Mouse (Mus musculus) midbrain, postnatal 0 days (tissue): ENCODE measurements at regions not wholly inside any gene's neighbourhood (a gene's known extent, or its start where the extent isn't known, plus 50 kb on each side); places are given as distances from the start of the nearest gene placed in this dataset.
A peak's percentile ranks its signal among the peaks of the same experiment; 100 is the strongest.

Experiments
- ATAC-seq: fragments of 200-750 bp; cut with Nextera tagmentation; 2 replicates; pipeline ENCODE4 v1.8.0; 2017; ENCODE audit warnings: moderate number of reproducible peaks, mild to moderate bottlenecking, moderate TSS enrichment, moderate library complexity; ENCODE audit not compliant: low FRiP score
- DNase-seq: peaks from one replicate; pipeline ENCODE4 v3.0.0-alpha.2; 2015; ENCODE audit warnings: low spot score
- H3K27ac ChIP-seq: fragments of 300-500 bp; sonication (generic); 2 replicates; pipeline ENCODE4 v1.5.1; 2014; ENCODE audit warnings: low read depth, mild to moderate bottlenecking, low read length, mixed read lengths
- H3K27me3 ChIP-seq: fragments of 300-500 bp; sonication (generic); 2 replicates; pipeline ENCODE4 v1.6.1; 2014; ENCODE audit warnings: low read length, control low read depth, mixed read lengths; ENCODE audit not compliant: insufficient read depth
- H3K36me3 ChIP-seq: fragments of 300-500 bp; sonication (generic); 2 replicates; pipeline ENCODE4 v1.6.1; 2014; ENCODE audit warnings: low read length, control low read depth, mixed read lengths; ENCODE audit not compliant: insufficient read depth
- H3K4me1 ChIP-seq: fragments of 300-500 bp; sonication (generic); 2 replicates; pipeline ENCODE4 v1.6.1; 2014; ENCODE audit warnings: mild to moderate bottlenecking, control low read depth, antibody characterized with exemption, low read length, mixed read lengths; ENCODE audit not compliant: insufficient read depth
- H3K4me2 ChIP-seq: fragments of 300-500 bp; sonication (generic); 2 replicates; pipeline ENCODE4 v1.6.1; 2014; ENCODE audit warnings: low read depth, mild to moderate bottlenecking, low read length, mixed read lengths; ENCODE audit not compliant: poor library complexity, severe bottlenecking
- H3K4me3 ChIP-seq: fragments of 300-500 bp; sonication (generic); 2 replicates; pipeline ENCODE4 v1.5.1; 2014; ENCODE audit warnings: low read depth, mild to moderate bottlenecking, low read length, moderate library complexity
- H3K9ac ChIP-seq: fragments of 300-500 bp; sonication (generic); replicated peaks from 2 replicates; pipeline ENCODE4 v1.6.1; 2014; ENCODE audit warnings: mild to moderate bottlenecking, low read length, moderate library complexity, mixed read lengths; ENCODE audit not compliant: poor library complexity, severe bottlenecking
- H3K9me3 ChIP-seq: fragments of 300-500 bp; sonication (generic); 2 replicates; pipeline ENCODE4 v1.6.1; 2016; ENCODE audit warnings: low read length, control low read depth
- CTCF ChIP-seq: IDR thresholded peaks from 2 replicates; pipeline ENCODE4 v1.5.1; 2016; ENCODE audit warnings: antibody characterized with exemption, mild to moderate bottlenecking
- WGBS: fragments of 180-500 bp; shearing (Covaris S2); extraction: QIAGEN DNeasy Blood & Tissue Kit; methylation state at CpG from one replicate; pipeline ENCODE4 v1.1.7; 2014; 5-methylcytosine and 5-hydroxymethylcytosine counted together

DNA sequence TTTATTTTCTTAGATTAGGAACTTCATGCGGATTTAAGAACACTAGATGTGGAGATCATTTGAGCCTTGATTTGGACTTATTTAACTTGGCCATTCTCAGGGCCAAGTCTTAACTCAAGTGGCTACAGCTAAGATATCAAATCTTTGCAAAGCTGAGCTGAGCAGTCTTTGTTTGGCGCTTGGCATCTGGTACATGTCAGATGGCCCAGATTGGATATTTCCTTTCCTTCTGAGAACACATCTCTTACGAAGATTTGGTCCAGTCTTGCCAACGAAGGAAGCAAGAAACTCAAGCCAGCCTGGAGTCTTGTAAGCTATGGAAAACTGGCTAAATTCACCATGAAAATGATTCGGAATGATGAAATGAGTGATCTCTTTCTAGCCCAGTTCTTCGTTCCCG lies 59.1 kb upstream of the Cdc42ep3 start:
- no peak overlapping the region for H3K4me2 ChIP-seq
- no peak overlapping the region for H3K9ac ChIP-seq
- 94% methylated on average over 7 of the region's 7 CpGs for WGBS
- H3K27me3 ChIP-seq, result no peaks in the 10 kb centered on the region
- H3K4me3 ChIP-seq, result no peak overlapping the region
- H3K9me3 ChIP-seq, result no peaks in the 10 kb centered on the region
- no peak overlapping the region for H3K27ac ChIP-seq
- H3K36me3 ChIP-seq, result no peaks in the 10 kb centered on the region
- H3K4me1 ChIP-seq, result no peaks in the 10 kb centered on the region
- DNase-seq (no peak), ATAC-seq (no peak)
- TF ChIP-seq CTCF, result no peak

GRCm38 (mm10) chr17:79417953-79418352 lies 63.1 kb upstream of the Cdc42ep3 start:
- TF ChIP-seq CTCF, result no peak

GRCm38 (mm10) chr17:79421618-79422017 lies 66.7 kb upstream of the Cdc42ep3 start:
- no peak for TF ChIP-seq CTCF
- no peak for DNase-seq
- no peak for ATAC-seq
- Histone ChIP-seq H3K27ac (no peak overlapping the region), H3K9me3 (no peaks in the 10 kb centered on the region), H3K36me3 (no peaks in the 10 kb centered on the region), H3K4me3 (no peak overlapping the region), H3K4me2 (no peak overlapping the region), H3K9ac (no peak overlapping the region), H3K27me3 (no peaks in the 10 kb centered on the region), H3K4me1 (no peaks in the 10 kb centered on the region)
- 76% methylated on average over 7 of the region's 7 CpGs for WGBS

More at GRCm38 (mm10) chr17:79417953-79418352, 63.1 kb upstream of the Cdc42ep3 start:
- no peaks in the 10 kb centered on the region for H3K36me3 ChIP-seq
- ATAC-seq (no peak), DNase-seq (peak; percentile 1)
- WGBS, result 96% methylated on average over 1 of the region's 1 CpGs
- H3K4me2 ChIP-seq, result no peak overlapping the region
- no peaks in the 10 kb centered on the region for H3K9me3 ChIP-seq
- H3K4me3 ChIP-seq, result no peak overlapping the region
- H3K4me1 ChIP-seq, result no peaks in the 10 kb centered on the region
- H3K27me3 ChIP-seq, result no peaks in the 10 kb centered on the region
- no peak overlapping the region for H3K27ac ChIP-seq
- H3K9ac ChIP-seq, result no peak overlapping the region

GRCm38 (mm10) chr17:79439182-79439581 lies 84.3 kb upstream of the Cdc42ep3 start:
- no peak for DNase-seq
- Histone ChIP-seq H3K9ac (no peak overlapping the region), H3K27ac (no peak overlapping the region), H3K36me3 (no peaks in the 10 kb centered on the region), H3K4me1 (no peaks in the 10 kb centered on the region), H3K27me3 (no peaks in the 10 kb centered on the region), H3K4me2 (no peak overlapping the region), H3K4me3 (no peak overlapping the region), H3K9me3 (no peaks in the 10 kb centered on the region)
- no peak for ATAC-seq
- no peak for TF ChIP-seq CTCF

DNA sequence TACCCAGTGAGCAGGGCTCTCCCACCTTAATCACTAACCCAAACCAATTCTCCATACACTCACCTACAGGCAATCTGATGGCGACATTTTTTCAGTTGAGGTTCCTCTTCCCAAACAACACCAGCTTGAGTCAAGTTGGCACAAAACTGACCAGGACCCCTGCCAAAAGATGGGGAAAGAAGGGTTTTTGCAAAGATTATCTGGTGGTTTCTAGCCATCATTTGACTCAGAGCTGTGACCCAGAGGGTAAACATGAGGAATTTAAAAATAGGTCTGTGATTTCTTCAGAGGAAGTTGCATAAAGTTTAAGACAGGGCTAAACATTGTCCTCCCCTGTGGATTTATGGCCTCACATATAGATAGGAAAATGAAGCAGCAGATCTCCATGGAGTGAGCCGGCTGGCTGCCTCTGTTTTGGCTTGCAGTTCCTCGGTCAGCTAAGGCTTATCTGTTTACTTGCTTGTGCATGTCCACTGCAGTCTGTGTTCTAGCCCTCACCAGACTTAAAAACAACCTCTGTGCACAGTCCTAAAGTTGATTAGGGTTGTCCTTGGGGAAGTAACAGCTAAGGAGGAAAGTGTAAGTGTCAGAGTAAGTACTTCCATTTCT lies 87.7 kb upstream of the Cdc42ep3 start:
- Histone ChIP-seq H3K4me3 (no peak overlapping the region), H3K27me3 (no peaks in the 10 kb centered on the region), H3K4me2 (no peak overlapping the region), H3K27ac (no peak overlapping the region), H3K36me3 (no peaks in the 10 kb centered on the region), H3K9me3 (no peaks in the 10 kb centered on the region), H3K4me1 (no peaks in the 10 kb centered on the region), H3K9ac (no peak overlapping the region)
- DNase-seq, result no peak
- TF ChIP-seq CTCF, result no peak
- ATAC-seq, result no peak
- WGBS, result 87% methylated on average over 3 of the region's 3 CpGs

GRCm38 (mm10) chr17:79447170-79447569 lies 92.3 kb upstream of the Cdc42ep3 start:
- no peaks in the 10 kb centered on the region for H3K4me1 ChIP-seq
- no peaks in the 10 kb centered on the region for H3K36me3 ChIP-seq
- no peaks in the 10 kb centered on the region for H3K9me3 ChIP-seq
- no peak overlapping the region for H3K4me3 ChIP-seq
- H3K27ac ChIP-seq, result no peak overlapping the region
- no peaks in the 10 kb centered on the region for H3K27me3 ChIP-seq
- no peak overlapping the region for H3K9ac ChIP-seq
- H3K4me2 ChIP-seq, result no peak overlapping the region
- no peak for TF ChIP-seq CTCF
- DNase-seq, result no peak
- 93% methylated on average over 6 of the region's 6 CpGs for WGBS
- ATAC-seq, result no peak
